Mouse (Mus musculus) T-helper 17 cell (primary cell): Measurements from ENCODE around the gene Npc1l1.

Experiments
- in situ Hi-C, 2 experiments: fragments of 300-600 bp; cut with MboI, MseI; formaldehyde crosslinking; loops; 1 replicate in 1 of 2; 2 replicates in 1 of 2; pipeline ENCODE4 v1.15.1; 2025; ENCODE audit warnings: high pct_unique_total_duplicates in 2 of 2

Gene Npc1l1

GRCm38 (mm10) chr11:6164781-6165180, 65.2 kb downstream of the Npc1l1 start:
- in situ Hi-C loops: no loop called here

- in situ Hi-C loops: no loop called here
Measured at GRCm38 (mm10) chr11:6163706-6164105, 66.2 kb downstream of the Npc1l1 start.

- in situ Hi-C loops: no loop called here
Measured at GRCm38 (mm10) chr11:6163062-6163461, 66.9 kb downstream of the Npc1l1 start.

GRCm38 (mm10) chr11:6161549-6161948, 68.4 kb downstream of the Npc1l1 start:
- in situ Hi-C loops: no loop called here
